Mouse (Mus musculus): ENCODE measurements around the gene Purb.

Purb gene

DNA sequence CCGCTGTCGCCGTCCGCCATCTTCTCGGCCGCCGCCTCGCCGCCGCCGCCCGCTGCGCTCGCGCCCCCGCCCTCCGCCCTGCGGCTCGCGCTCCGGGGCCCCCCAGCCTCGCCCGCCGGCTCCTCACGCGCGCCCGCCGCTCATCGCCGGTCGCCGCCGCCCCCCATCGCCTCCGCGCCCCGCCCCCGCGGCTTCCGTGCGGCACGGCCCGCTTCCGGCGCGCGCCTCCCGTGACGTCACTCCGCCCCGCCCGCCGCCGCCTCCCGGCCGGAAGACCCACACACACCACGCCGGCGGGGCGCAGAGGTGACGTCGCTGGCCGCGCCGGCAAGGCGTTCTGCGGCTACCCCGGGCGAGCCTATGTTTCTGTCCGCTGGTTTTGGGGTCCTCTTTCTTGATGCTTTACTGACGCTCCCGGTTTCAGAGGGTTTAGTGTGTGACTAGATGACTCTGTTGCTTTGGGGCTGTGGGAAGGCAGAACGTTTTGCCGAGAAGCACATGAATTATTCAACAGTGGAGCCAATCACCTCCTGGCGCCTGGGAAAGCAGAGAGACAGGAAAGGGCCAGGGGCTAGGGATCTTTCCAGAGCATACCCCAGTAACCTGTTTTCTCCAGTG is at the start of gene Purb:
Purb (minus strand) TSS at position 51 of the 618 bp plus-strand sequence.
- in situ Hi-C loops (cut with MboI, MseI), result no loop called here

GRCm38 (mm10) chr11:6525241-6525640 is 49.5 kb upstream of the Purb start:
- in situ Hi-C loops (cut with MboI, MseI), result loop anchor here in 1 of 2 experiments (10.0 kb wide), 1 partner anchor 100 kb away; the partner anchor contains the start of gene Tbrg4

DNA sequence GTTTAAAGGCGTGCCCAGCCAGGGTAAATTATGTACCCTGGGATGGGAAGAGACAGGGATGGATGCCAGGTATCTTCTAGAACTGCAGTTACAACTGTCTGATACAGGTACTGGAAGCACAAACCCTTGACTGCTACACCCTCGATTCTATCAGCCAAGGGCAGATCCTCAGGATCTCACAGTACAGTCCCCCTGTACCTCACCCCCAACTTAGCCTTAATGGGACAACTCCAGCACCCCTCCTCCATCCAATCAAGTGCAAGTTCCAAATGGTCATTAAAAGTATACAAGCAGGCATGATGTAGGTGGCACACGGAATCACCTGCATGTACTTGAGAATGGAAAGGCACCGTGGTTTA is 49.1 kb upstream of the Purb start:
- in situ Hi-C loops (cut with MboI, MseI), result loop anchor here in 1 of 2 experiments (10.0 kb wide), 1 partner anchor 100 kb away; the partner anchor contains the start of gene Tbrg4

GRCm38 (mm10) chr11:6524165-6524879 is 48.6 kb upstream of the Purb start:
- in situ Hi-C loops (cut with MboI, MseI), result loop anchor here in 1 of 2 experiments (10.0 kb wide), 1 partner anchor 100 kb away; the partner anchor contains the start of gene Tbrg4

DNA sequence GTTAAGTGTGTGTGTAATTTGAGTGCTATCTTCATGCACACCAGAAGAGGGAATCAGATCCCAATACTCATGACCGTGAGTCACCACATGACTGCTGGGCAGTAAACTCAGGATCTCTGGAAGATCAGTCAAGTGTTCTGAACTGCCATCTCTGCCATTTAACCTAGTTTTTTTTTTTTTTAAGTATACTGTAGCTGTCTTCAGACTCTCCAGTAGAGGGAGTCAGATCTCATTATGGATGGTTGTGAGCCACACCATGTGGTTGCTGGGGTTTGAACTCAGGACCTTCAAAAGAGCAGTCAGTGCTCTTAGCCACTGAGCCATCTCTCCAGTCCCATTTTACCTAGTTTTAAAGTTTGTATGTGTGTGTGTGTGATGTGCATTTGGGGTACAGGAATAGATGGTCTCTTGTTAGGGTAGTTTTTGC is 48.0 kb upstream of the Purb start:
- in situ Hi-C loops (cut with MboI, MseI), result loop anchor here in 1 of 2 experiments (10.0 kb wide), 1 partner anchor 101 kb away; the partner anchor contains the start of gene Tbrg4

- in situ Hi-C loops (cut with MboI, MseI), result loop anchor here in 1 of 2 experiments (10.0 kb wide), 1 partner anchor 102 kb away; the partner anchor contains the start of gene Tbrg4
Observed at GRCm38 (mm10) chr11:6522782-6523525, 47.2 kb upstream of the Purb start.

DNA sequence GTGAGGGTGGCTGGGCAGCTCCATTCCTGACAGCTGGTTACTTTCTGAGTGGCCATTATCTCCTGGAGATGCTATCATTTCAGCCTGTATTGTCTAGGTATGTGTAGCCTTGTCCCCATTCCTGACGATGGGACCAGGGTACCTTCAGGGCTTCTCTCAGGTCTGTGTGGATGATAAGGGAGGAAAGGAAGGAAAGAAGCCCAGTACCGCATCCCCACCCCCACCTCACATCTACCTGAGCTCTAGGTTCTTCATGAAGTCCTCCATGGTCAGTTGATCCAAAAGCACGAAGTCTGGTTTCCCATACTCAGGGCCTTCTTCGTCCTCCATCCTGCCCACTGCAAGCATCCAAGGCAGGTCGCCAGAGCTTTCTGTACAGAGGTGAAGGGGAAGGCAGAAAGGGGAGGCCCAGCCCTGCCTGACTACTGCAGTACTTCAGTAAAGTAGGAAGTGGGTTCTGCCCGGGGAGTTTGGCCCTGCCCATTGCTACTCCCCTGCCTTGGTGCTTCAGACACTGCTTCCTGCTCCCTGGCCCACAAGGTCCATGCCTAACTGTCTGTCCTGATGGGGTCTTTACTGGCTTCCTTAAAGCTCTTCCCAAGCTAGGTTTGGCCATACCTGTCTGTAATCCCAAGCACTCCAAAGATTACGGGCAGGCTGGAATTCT is 44.9 kb upstream of the Purb start, which contains the start of gene Myo1g:
Myo1g (minus strand) TSS at position 459 of the 667 bp plus-strand sequence.
- in situ Hi-C loops (cut with MboI, MseI), result loop anchor here in 1 of 2 experiments (10.0 kb wide), 1 partner anchor 104 kb away; the partner anchor contains the start of gene Tbrg4

GRCm38 (mm10) chr11:6519491-6520033 is 43.8 kb upstream of the Purb start:
- in situ Hi-C loops (cut with MboI, MseI), result loop anchor here in 1 of 2 experiments (10.0 kb wide), 1 partner anchor 105 kb away; the partner anchor contains the start of gene Tbrg4

GRCm38 (mm10) chr11:6514837-6515236 is 39.1 kb upstream of the Purb start:
- in situ Hi-C loops (cut with MboI, MseI), result no loop called here

DNA sequence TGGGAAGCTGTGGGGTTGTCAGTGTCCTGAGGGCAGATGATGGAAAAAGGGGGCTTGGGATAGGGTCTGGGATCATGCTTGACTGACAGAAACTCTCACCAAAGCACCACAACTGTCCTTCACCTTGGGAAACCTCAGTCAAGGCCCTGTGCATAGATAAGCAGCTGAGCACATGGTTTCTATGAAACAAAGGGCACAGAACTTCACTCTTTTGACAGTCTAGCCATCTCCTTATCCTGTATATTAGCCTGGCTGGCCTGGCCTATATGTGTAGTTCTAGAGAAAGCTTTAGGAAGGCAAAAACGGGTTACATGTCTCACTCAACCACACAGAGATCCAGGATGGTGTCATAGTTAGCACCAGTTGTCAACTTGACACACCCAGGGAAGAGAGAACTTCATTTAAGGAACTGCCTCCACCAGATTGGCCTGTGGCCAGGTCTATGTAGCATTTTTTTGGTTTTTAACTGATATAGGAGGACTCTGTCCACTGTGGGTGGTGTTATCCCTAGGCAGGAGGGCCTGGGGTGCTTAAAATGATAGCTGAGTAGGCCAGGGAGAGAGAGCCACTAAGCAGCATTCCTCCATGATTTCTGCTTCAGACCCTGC is 32.7 kb upstream of the Purb start:
- in situ Hi-C loops (cut with MboI, MseI), result no loop called here

DNA sequence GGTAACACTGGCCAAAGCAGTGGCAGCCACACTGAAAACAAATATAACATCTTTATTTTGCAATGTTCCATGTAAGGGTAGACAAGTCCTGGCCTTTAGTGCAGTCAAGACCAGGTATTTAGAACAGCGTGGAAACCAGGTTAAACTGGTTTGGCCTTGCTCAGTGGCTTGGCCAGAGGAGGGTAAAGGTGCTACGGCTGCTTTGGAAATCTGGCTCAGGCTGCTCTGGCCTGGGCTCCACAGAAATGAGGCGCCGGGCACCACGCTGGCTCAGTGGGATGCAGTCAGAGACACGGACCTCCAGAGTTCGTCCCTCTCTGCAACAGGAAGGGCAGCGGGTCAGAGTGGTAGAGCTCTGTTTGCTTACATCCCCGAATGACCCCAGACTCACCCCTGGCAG is 30.8 kb upstream of the Purb start:
- in situ Hi-C loops (cut with MboI, MseI), result no loop called here

DNA sequence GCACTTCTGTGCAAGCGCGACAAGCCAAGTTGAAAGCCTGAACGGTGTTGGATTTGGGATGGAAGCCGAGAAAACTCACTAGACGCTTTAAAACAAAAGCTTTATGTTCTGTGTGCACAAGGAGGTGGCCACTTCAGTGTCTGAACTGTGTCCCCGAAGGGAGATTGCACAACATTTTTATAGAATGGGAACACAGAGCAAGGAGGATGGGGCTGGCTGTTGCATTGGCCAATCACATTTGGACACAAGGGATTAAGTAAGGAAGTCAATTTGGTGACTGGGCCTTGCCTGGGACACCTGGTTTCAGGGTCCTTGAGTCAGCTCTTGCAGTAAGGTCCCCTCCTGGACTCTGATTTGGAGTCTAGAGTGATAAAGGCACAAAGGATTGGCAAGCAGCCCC is 29.0 kb upstream of the Purb start:
- in situ Hi-C loops (cut with MboI, MseI), result no loop called here

DNA sequence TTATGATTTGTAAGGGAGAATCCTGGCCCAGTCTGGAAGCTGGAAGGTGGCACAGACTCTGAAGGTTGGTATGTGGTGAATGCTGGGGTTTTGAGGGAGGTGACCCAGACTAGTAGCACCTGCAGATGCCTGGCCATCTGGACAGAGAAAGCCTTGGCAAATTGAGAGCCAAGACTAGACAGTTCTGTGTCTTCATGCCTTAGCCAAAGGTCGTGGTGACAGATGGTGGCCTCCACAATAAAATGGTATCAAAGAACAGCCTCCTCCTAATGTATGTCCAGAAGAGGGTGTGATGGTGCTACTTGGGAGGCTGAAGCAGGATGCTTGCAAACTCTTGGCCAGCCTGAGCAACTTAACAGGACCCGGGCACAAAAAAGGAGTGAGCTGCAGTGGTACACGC is 28.5 kb upstream of the Purb start:
- in situ Hi-C loops (cut with MboI, MseI), result no loop called here

- in situ Hi-C loops (cut with MboI, MseI), result no loop called here
Observed at GRCm38 (mm10) chr11:6502506-6502905, 26.8 kb upstream of the Purb start.

DNA sequence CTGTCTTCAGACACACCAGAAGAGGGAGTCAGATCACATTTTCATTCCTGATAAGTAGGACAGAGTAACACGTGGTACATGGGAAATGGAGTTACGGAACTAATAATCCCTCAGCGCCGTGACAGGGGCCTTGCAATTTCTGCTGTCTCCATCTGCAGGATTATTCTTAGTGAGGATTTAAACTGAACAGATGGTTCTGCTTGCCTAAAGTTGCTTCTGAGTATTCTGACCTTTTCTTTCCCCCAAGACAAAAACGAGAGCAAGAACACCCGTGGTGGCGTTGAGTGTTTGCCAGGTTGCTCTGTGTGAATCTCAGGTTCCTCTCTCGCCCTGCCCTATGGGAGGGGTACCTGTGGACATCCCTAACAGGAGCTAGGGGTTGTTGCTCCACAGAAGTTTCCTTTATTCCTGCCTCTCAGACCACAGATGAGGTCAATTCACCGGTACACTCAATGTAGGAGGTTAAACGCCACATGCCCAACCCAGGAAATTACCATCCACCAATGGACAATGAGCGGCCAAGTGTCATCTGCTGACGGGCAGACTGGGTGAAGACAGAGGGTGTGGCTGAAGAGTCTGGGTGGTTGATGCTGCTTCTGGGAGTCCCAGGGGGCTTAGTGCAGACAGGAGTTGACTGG is 21.7 kb upstream of the Purb start:
- in situ Hi-C loops (cut with MboI, MseI), result no loop called here

DNA sequence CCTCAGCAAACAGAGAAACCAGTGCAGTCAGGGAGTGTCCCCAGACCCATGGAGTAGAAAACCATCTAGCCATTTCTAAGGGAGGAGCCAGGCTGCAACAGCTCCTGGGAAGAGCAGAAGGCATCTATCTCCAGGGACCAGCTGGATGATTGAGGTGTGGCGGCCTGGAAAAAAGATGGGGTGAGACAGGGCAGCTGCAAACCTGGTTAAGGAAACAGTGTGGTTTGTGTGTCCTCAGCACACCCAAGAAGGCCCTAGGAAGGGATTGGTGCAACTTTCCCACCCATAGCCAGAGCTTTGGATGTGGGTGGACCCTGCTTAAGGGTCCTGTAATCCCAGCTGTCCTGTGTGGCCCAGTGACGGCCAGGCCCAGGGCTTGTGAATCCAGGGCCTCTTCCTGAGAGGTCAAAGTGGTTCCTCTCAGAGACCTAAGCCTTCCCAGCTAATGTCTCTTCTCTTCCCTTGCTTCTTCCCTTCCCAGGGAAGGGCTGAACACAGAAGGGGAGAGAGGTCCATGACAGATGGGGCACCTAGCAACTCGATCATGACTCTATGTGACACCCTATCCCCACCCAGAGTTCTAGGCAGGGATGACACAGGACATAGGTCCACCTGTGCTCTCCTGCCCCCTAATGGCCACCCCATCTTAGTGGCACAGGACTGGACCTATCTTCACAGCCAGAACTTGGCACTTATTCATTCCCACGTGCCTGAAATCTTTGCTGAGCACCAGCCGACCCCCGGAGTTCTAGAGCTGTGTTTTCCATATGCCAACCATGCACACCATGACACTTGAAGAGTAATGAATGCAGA is 14.2 kb upstream of the Purb start:
- in situ Hi-C loops (cut with MboI, MseI), result no loop called here

GRCm38 (mm10) chr11:6489257-6489656 is 13.5 kb upstream of the Purb start:
- in situ Hi-C loops (cut with MboI, MseI), result no loop called here

GRCm38 (mm10) chr11:6488041-6488684 is 12.4 kb upstream of the Purb start:
- in situ Hi-C loops (cut with MboI, MseI), result no loop called here

GRCm38 (mm10) chr11:6487496-6487895 is 11.8 kb upstream of the Purb start:
- in situ Hi-C loops (cut with MboI, MseI), result no loop called here

Measured in T-helper 17 cell (primary cell).